Mouse (Mus musculus) kidney, embryonic 16.5 days (tissue): ENCODE measurements around the gene Slc35d2. TPM values are rescaled to one million over a fixed set of nuclear protein-coding genes. Genes with fewer than 3 reads are reported as not detected.
"Not testable (repeated sequence)": the region's sequence is repeated elsewhere in the genome, so short reads cannot be mapped to it uniquely, and the experiment has no call there.

ENCODE experiments used
- ATAC-seq: fragments of 200-750 bp; cut with Nextera tagmentation; 2 replicates; pipeline ENCODE4 v1.8.0; 2017; ENCODE audit warnings: moderate TSS enrichment; ENCODE audit not compliant: low FRiP score, low TSS enrichment
- H3K27ac ChIP-seq: fragments of 300-500 bp; sonication (generic); 2 replicates; pipeline ENCODE4 v1.5.1; 2014; ENCODE audit warnings: low read length
- H3K27me3 ChIP-seq: fragments of 300-500 bp; sonication (generic); 2 replicates; pipeline ENCODE4 v1.6.1; 2014; ENCODE audit warnings: low read length, control low read depth, mixed read lengths; ENCODE audit not compliant: insufficient read depth
- H3K36me3 ChIP-seq: fragments of 300-500 bp; sonication (generic); 2 replicates; pipeline ENCODE4 v1.6.1; 2014; ENCODE audit warnings: low read length, control low read depth, mixed read lengths; ENCODE audit not compliant: insufficient read depth
- H3K4me1 ChIP-seq: fragments of 300-500 bp; sonication (generic); 2 replicates; pipeline ENCODE4 v1.6.1; 2014; ENCODE audit warnings: low read length, control low read depth, mixed read lengths; ENCODE audit not compliant: insufficient read depth
- H3K4me2 ChIP-seq: fragments of 300-500 bp; sonication (generic); replicated peaks from 2 replicates; pipeline ENCODE4 v1.6.1; 2014; ENCODE audit warnings: low read depth, low read length
- H3K4me3 ChIP-seq: fragments of 300-500 bp; sonication (generic); 2 replicates; pipeline ENCODE4 v1.5.1; 2014; ENCODE audit warnings: mild to moderate bottlenecking, low read length
- H3K9ac ChIP-seq: fragments of 300-500 bp; sonication (generic); replicated peaks from 2 replicates; pipeline ENCODE4 v1.6.1; 2014; ENCODE audit warnings: low read length
- H3K9me3 ChIP-seq: fragments of 300-500 bp; sonication (generic); 2 replicates; pipeline ENCODE4 v1.6.1; 2016; ENCODE audit warnings: low read length, control low read depth
- WGBS: fragments of 180-500 bp; shearing (Covaris S2); extraction: QIAGEN DNeasy Blood & Tissue Kit; methylation state at CpG from one replicate; pipeline ENCODE4 v1.1.7; 2014; 5-methylcytosine and 5-hydroxymethylcytosine counted together
- polyA plus RNA-seq: library from polyadenylated mRNA; unstranded; fragments of >200 nt; fragmentation: Nextera tagmentation; extraction: Ambion mirVana; gene quantifications from 2 replicates; pipeline ENCODE4 v1.2.1, GENCODE M21; 2015

The Slc35d2 gene
- polyA plus RNA-seq, 1 experiment from 2014 or later = 5.6 TPM

DNA sequence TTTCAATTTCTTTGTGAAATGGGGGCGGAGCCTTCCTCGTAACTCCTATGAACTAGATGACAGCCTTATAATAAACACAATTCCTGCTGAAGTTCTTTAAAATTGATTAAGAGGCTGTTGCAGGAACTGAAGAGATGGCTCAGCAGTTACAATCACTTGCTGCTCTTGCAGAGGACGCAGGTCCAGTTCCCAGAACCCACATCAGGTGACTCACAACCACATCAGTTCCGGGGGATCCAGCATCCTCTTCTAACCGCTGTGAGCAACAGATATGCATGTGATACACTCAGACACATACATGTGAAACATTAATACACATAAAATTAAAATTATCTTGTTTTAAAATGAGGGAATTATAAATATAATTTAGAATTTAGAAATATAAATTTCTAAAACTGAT is 51.6 kb downstream of the Slc35d2 start:
- no peaks in the 10 kb centered on the region for H3K27me3 ChIP-seq
- H3K9ac ChIP-seq = no peak overlapping the region
- no peak overlapping the region for H3K4me2 ChIP-seq
- no peak for ATAC-seq
- 89% methylated on average over 5 of the region's 5 CpGs for WGBS
- H3K27ac ChIP-seq = no peak overlapping the region
- no peaks in the 10 kb centered on the region for H3K9me3 ChIP-seq
- H3K4me3 ChIP-seq = no peak overlapping the region
- H3K36me3 ChIP-seq = no peaks in the 10 kb centered on the region
- peaks cover 11% of the 10 kb centered on the region; the same call in 1 of the 2 replicates for H3K4me1 ChIP-seq

DNA sequence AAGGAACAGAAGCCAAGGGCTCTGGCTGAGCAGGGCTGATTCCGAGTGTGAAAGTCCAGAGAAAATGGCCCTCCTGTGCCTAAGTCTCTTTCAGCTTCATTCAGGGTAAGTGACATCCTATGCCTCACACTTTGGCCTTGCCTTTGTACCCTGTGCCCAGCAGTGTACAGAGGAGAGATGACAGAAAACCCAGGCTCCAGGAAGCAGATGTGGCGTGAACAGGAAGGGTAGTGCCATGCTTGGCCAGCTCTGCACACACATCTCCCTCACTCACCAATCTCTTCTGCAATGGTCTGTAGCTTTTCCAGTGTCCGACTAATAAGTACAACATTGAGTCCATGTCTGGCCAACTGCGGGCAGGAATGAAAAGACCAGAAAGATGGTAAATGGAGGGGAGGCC is 53.1 kb downstream of the Slc35d2 start:
- H3K9ac ChIP-seq = no peak overlapping the region
- no peak overlapping the region for H3K4me2 ChIP-seq
- no peaks in the 10 kb centered on the region for H3K27me3 ChIP-seq
- H3K36me3 ChIP-seq = no peaks in the 10 kb centered on the region
- WGBS = 76% methylated on average over 4 of the region's 4 CpGs
- H3K4me1 ChIP-seq = no peaks in the 10 kb centered on the region
- H3K27ac ChIP-seq = no peak overlapping the region
- H3K9me3 ChIP-seq = no peaks in the 10 kb centered on the region
- ATAC-seq = no peak
- H3K4me3 ChIP-seq = no peak overlapping the region

- 13% methylated on average over 3 of the region's 3 CpGs for WGBS
- H3K36me3 ChIP-seq = no peaks in the 10 kb centered on the region
- 0 out of 2 replicates have a peak overlapping the region, but pooled peaks have one; percentile 20 for H3K27ac ChIP-seq
- no peak overlapping the region for H3K4me3 ChIP-seq
- 0 out of 2 replicates have a peak, but pooled peaks cover 3% of the 10 kb centered on the region for H3K4me1 ChIP-seq
- no peak overlapping the region for H3K4me2 ChIP-seq
- ATAC-seq = peak; percentile 31; the same call in 1 of the 2 replicates
- no peak overlapping the region for H3K9ac ChIP-seq
- no peaks in the 10 kb centered on the region for H3K27me3 ChIP-seq
- no peaks in the 10 kb centered on the region for H3K9me3 ChIP-seq
These were observed 62.5 kb downstream of the Slc35d2 start for GRCm38 (mm10) chr13:64066653-64067052.

GRCm38 (mm10) chr13:64064276-64064675 is 64.9 kb downstream of the Slc35d2 start:
- H3K27ac ChIP-seq = no peak overlapping the region

GRCm38 (mm10) chr13:64060935-64061506 is 68.1 kb downstream of the Slc35d2 start:
- Histone ChIP-seq H3K4me1 (0 out of 2 replicates have a peak, but pooled peaks cover 5% of the 10 kb centered on the region), H3K4me2 (no peak overlapping the region), H3K4me3 (no peak overlapping the region), H3K27me3 (no peaks in the 10 kb centered on the region), H3K9ac (no peak overlapping the region), H3K36me3 (no peaks in the 10 kb centered on the region), H3K27ac (no peak overlapping the region), H3K9me3 (no peaks in the 10 kb centered on the region)
- ATAC-seq = no peak
- WGBS = 89% methylated on average over 5 of the region's 5 CpGs

More at GRCm38 (mm10) chr13:64064276-64064675, 64.9 kb downstream of the Slc35d2 start:
- Histone ChIP-seq H3K4me3 (no peak overlapping the region), H3K36me3 (no peaks in the 10 kb centered on the region), H3K9ac (no peak overlapping the region), H3K27me3 (no peaks in the 10 kb centered on the region), H3K9me3 (no peaks in the 10 kb centered on the region), H3K4me2 (no peak overlapping the region), H3K4me1 (0 out of 2 replicates have a peak, but pooled peaks cover 3% of the 10 kb centered on the region)
- no peak for ATAC-seq

GRCm38 (mm10) chr13:64053959-64054358 is 75.2 kb downstream of the Slc35d2 start:
- 31% methylated on average over 1 of the region's 1 CpGs for WGBS
- Histone ChIP-seq H3K9me3 (peaks cover 17% of the 10 kb centered on the region), H3K4me3 (no peak overlapping the region), H3K4me2 (no peak overlapping the region), H3K27ac (no peak overlapping the region), H3K4me1 (0 out of 2 replicates have a peak, but pooled peaks cover 5% of the 10 kb centered on the region), H3K36me3 (no peaks in the 10 kb centered on the region), H3K27me3 (no peaks in the 10 kb centered on the region), H3K9ac (no peak overlapping the region)
- peak; percentile 87 for ATAC-seq

DNA sequence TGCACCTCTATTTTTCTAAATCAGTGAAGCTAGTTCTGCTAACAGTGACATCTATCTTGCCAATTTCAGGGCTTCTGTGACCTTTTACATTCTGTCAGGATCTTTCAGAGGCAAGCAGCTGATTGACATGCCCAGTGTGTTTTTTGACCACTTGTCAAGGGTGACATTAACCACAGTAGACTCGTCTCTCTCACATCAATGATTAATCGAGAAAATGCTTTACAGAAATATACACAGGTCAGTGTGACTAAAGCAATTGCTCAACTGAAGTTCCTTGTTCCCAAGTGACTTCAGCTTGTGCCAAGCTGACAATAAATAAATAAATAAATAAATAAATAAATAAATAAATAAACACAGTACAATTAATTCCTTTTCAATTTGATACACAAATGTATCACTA is 76.9 kb downstream of the Slc35d2 start:
- ATAC-seq, H3K36me3 ChIP-seq, H3K27ac ChIP-seq, H3K27me3 ChIP-seq, H3K9ac ChIP-seq, H3K4me1 ChIP-seq, H3K4me2 ChIP-seq, H3K4me3 ChIP-seq: not testable (repeated sequence)
- H3K9me3 ChIP-seq = peaks cover 17% of the 10 kb centered on the region
- 85% methylated on average over 2 of the region's 2 CpGs for WGBS

GRCm38 (mm10) chr13:64050895-64051294 is 78.3 kb downstream of the Slc35d2 start:
- 68% methylated on average over 4 of the region's 4 CpGs for WGBS

DNA sequence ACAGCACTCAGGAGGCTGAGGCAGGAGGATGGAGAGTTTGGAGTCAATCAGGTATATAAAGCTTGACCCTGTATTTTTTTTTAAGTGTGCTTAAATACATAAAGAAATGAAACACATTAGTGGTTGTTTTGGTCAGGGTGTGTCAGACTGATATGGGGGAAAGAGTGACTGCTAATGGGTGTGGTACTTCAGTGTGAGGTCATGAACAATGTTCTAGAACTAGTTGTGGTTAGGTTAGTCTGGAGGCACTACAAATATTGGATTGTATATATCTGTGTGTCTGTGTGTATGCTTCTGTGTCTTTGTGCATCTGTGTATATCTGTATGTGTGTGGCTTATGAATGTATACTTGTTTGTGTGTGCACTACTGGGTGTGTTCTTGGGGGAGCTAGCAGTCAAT is 79.6 kb downstream of the Slc35d2 start:
- no peak overlapping the region for H3K4me2 ChIP-seq
- H3K9ac ChIP-seq = no peak overlapping the region
- no peaks in the 10 kb centered on the region for H3K36me3 ChIP-seq

More at GRCm38 (mm10) chr13:64050895-64051294, 78.3 kb downstream of the Slc35d2 start:
- H3K4me3 ChIP-seq = no peak overlapping the region
- no peak for ATAC-seq
- H3K4me2 ChIP-seq = no peak overlapping the region
- no peak overlapping the region for H3K9ac ChIP-seq
- H3K9me3 ChIP-seq = peaks cover 17% of the 10 kb centered on the region
- no peaks in the 10 kb centered on the region for H3K36me3 ChIP-seq
- H3K4me1 ChIP-seq = no peaks in the 10 kb centered on the region
- no peak overlapping the region for H3K27ac ChIP-seq
- no peaks in the 10 kb centered on the region for H3K27me3 ChIP-seq

GRCm38 (mm10) chr13:64048467-64048866 is 80.7 kb downstream of the Slc35d2 start:
- no peak overlapping the region for H3K9ac ChIP-seq
- no peak for ATAC-seq
- H3K4me3 ChIP-seq = no peak overlapping the region
- H3K4me1 ChIP-seq = no peaks in the 10 kb centered on the region
- peaks cover 11% of the 10 kb centered on the region for H3K9me3 ChIP-seq
- H3K27me3 ChIP-seq = no peaks in the 10 kb centered on the region
- H3K4me2 ChIP-seq = no peak overlapping the region
- H3K36me3 ChIP-seq = no peaks in the 10 kb centered on the region
- H3K27ac ChIP-seq = no peak overlapping the region
- 95% methylated on average over 2 of the region's 2 CpGs for WGBS

More for the DNA sequence above, 79.6 kb downstream of the Slc35d2 start:
- no peak overlapping the region for H3K27ac ChIP-seq
- no peaks in the 10 kb centered on the region for H3K27me3 ChIP-seq
- ATAC-seq = no peak
- H3K9me3 ChIP-seq = peaks cover 14% of the 10 kb centered on the region
- H3K4me3 ChIP-seq = no peak overlapping the region
- H3K4me1 ChIP-seq = no peaks in the 10 kb centered on the region
